Mouse (Mus musculus): Measurements from ENCODE around the gene Gm17949. TPM values are rescaled to one million over a fixed set of nuclear protein-coding genes. Genes with fewer than 3 reads are reported as not detected.
"Not testable (repeated sequence)": the region's sequence is repeated elsewhere in the genome, so short reads cannot be mapped to it uniquely, and the experiment has no call there.

The Gm17949 gene
- polyA plus RNA-seq, 1 experiment from 2014 or later: 0.20 TPM

GRCm38 (mm10) chr17:57020960-57021359, 9.7 kb downstream of the Gm17949 start:
- 0 out of 2 replicates have a peak overlapping the region, but pooled peaks have one; percentile 30 for H3K9ac ChIP-seq
- H3K4me1 ChIP-seq (replicated peaks): peaks cover 74% of the 10 kb centered on the region
- no peaks in the 10 kb centered on the region for H3K9me3 ChIP-seq (replicated peaks)
- 41% methylated on average over 5 of the region's 5 CpGs for WGBS (ENCODE audit: insufficient replicate concordance)
- H3K4me2 ChIP-seq: no peak overlapping the region
- DNase-seq: no peak
- H3K27me3 ChIP-seq: no peaks in the 10 kb centered on the region
- H3K4me3 ChIP-seq (replicated peaks): no peak overlapping the region
- H3K27ac ChIP-seq: peak overlapping the region; percentile 89
- peaks cover 66% of the 10 kb centered on the region for H3K36me3 ChIP-seq
- peak; percentile 48; the same call in 1 of the 2 replicates for ATAC-seq (ENCODE audit: low read depth)

- WGBS (ENCODE audit: insufficient replicate concordance): 60% methylated on average over 4 of the region's 4 CpGs
- Histone ChIP-seq H3K27ac (peak overlapping the region; percentile 41), H3K4me1 (replicated peaks) (peaks cover 75% of the 10 kb centered on the region), H3K9me3 (replicated peaks) (no peaks in the 10 kb centered on the region), H3K4me3 (replicated peaks) (no peak overlapping the region), H3K36me3 (peaks cover 68% of the 10 kb centered on the region), H3K9ac (0 out of 2 replicates have a peak overlapping the region, but pooled peaks have one; percentile 36), H3K4me2 (peak overlapping the region; percentile 21; the same call in 1 of the 2 replicates), H3K27me3 (no peaks in the 10 kb centered on the region)
- ATAC-seq (ENCODE audit: low read depth) (no peak), DNase-seq (peak; percentile 40)
Measured at GRCm38 (mm10) chr17:57027471-57027870, 16.2 kb downstream of the Gm17949 start.

GRCm38 (mm10) chr17:57029691-57030090, 18.4 kb downstream of the Gm17949 start:
- ATAC-seq (ENCODE audit: low read depth) (no peak), DNase-seq (peak; percentile 69)
- Histone ChIP-seq H3K4me3 (replicated peaks) (peak overlapping the region; percentile 99), H3K36me3 (peaks cover 46% of the 10 kb centered on the region), H3K9me3 (replicated peaks) (no peaks in the 10 kb centered on the region), H3K4me2 (peak overlapping the region; percentile 97), H3K27me3 (no peaks in the 10 kb centered on the region), H3K27ac (peak overlapping the region; percentile 95), H3K4me1 (replicated peaks) (peaks cover 63% of the 10 kb centered on the region), H3K9ac (peak overlapping the region; percentile 99)
- WGBS (ENCODE audit: insufficient replicate concordance): 20% methylated on average over 8 of the region's 8 CpGs

GRCm38 (mm10) chr17:57030931-57031660, 19.8 kb downstream of the Gm17949 start, which contains the start of gene Khsrp:
TSS of gene Khsrp (minus strand) at chr17:57031522.
- H3K27me3 ChIP-seq: peaks cover 4% of the 10 kb centered on the region; the same call in 1 of the 2 replicates
- DNase-seq: peak; percentile 26
- H3K9ac ChIP-seq: peak within 1 kb of the TSS; percentile 99
- peaks cover 54% of the 10 kb centered on the region for H3K4me1 ChIP-seq (replicated peaks)
- WGBS (ENCODE audit: insufficient replicate concordance): under 1% methylated on average over 78 of the region's 99 CpGs
- peak within 1 kb of the TSS; percentile 99 for H3K4me3 ChIP-seq (replicated peaks)
- H3K4me2 ChIP-seq: peak within 1 kb of the TSS; percentile 97
- peak within 1 kb of the TSS; percentile 95 for H3K27ac ChIP-seq
- ATAC-seq (ENCODE audit: low read depth): no peak
- no peaks in the 10 kb centered on the region for H3K9me3 ChIP-seq (replicated peaks)
- peaks cover 32% of the 10 kb centered on the region for H3K36me3 ChIP-seq

GRCm38 (mm10) chr17:57031661-57032420, 20.6 kb downstream of the Gm17949 start:
- peak overlapping the region; percentile 99 for H3K4me3 ChIP-seq (replicated peaks)
- peak overlapping the region; percentile 82 for H3K9ac ChIP-seq
- ATAC-seq (ENCODE audit: low read depth): peak; percentile 93
- peak overlapping the region; percentile 89 for H3K27ac ChIP-seq
- peaks cover 24% of the 10 kb centered on the region for H3K36me3 ChIP-seq
- H3K4me1 ChIP-seq (replicated peaks): peaks cover 46% of the 10 kb centered on the region
- peak; percentile 100 for DNase-seq
- H3K27me3 ChIP-seq: peaks cover 4% of the 10 kb centered on the region; the same call in 1 of the 2 replicates
- H3K4me2 ChIP-seq: peak overlapping the region; percentile 94
- under 1% methylated on average over 38 of the region's 38 CpGs for WGBS (ENCODE audit: insufficient replicate concordance)
- H3K9me3 ChIP-seq (replicated peaks): no peaks in the 10 kb centered on the region

GRCm38 (mm10) chr17:57032854-57033253, 21.6 kb downstream of the Gm17949 start:
- H3K4me3 ChIP-seq (replicated peaks): peak overlapping the region; percentile 65
- H3K9me3 ChIP-seq (replicated peaks): no peaks in the 10 kb centered on the region
- no peak for ATAC-seq (ENCODE audit: low read depth)
- peak overlapping the region; percentile 89; the same call in 1 of the 2 replicates for H3K27ac ChIP-seq
- H3K4me2 ChIP-seq: peak overlapping the region; percentile 94
- 70% methylated on average over 4 of the region's 4 CpGs for WGBS (ENCODE audit: insufficient replicate concordance)
- DNase-seq: no peak
- H3K27me3 ChIP-seq: peaks cover 4% of the 10 kb centered on the region; the same call in 1 of the 2 replicates
- peaks cover 36% of the 10 kb centered on the region for H3K4me1 ChIP-seq (replicated peaks)
- H3K36me3 ChIP-seq: peaks cover 14% of the 10 kb centered on the region
- H3K9ac ChIP-seq: peak overlapping the region; percentile 82

GRCm38 (mm10) chr17:57038978-57039377, 27.7 kb downstream of the Gm17949 start:
- no peak overlapping the region for H3K9ac ChIP-seq
- no peak overlapping the region for H3K27ac ChIP-seq
- no peak for ATAC-seq (ENCODE audit: low read depth)
- WGBS (ENCODE audit: insufficient replicate concordance): 24% methylated on average over 8 of the region's 8 CpGs
- H3K36me3 ChIP-seq: no peaks in the 10 kb centered on the region
- H3K9me3 ChIP-seq (replicated peaks): no peaks in the 10 kb centered on the region
- no peak overlapping the region for H3K4me3 ChIP-seq (replicated peaks)
- peaks cover 23% of the 10 kb centered on the region for H3K27me3 ChIP-seq
- H3K4me2 ChIP-seq: no peak overlapping the region
- 0 out of 2 replicates have a peak, but pooled peaks cover 4% of the 10 kb centered on the region for H3K4me1 ChIP-seq (replicated peaks)
- DNase-seq: no peak

- H3K4me3 ChIP-seq (replicated peaks): no peak within 1 kb of the TSS
- no peaks in the 10 kb centered on the region for H3K9me3 ChIP-seq (replicated peaks)
- ATAC-seq (ENCODE audit: low read depth) (no peak), DNase-seq (no peak)
- H3K4me2 ChIP-seq: no peak within 1 kb of the TSS
- no peaks in the 10 kb centered on the region for H3K36me3 ChIP-seq
- peaks cover 20% of the 10 kb centered on the region for H3K27me3 ChIP-seq
- 56% methylated on average over 8 of the region's 8 CpGs for WGBS (ENCODE audit: insufficient replicate concordance)
- no peak within 1 kb of the TSS for H3K9ac ChIP-seq
- 0 out of 2 replicates have a peak, but pooled peaks cover 4% of the 10 kb centered on the region for H3K4me1 ChIP-seq (replicated peaks)
- no peak within 1 kb of the TSS for H3K27ac ChIP-seq
Measured at GRCm38 (mm10) chr17:57041554-57041953, 30.3 kb downstream of the Gm17949 start, which contains the start of gene Slc25a41. TSS of gene Slc25a41 (minus strand) at chr17:57041654.

GRCm38 (mm10) chr17:57047406-57047805, 36.1 kb downstream of the Gm17949 start:
- Histone ChIP-seq H3K4me3 (replicated peaks) (no peak overlapping the region), H3K27me3 (no peaks in the 10 kb centered on the region), H3K4me2 (no peak overlapping the region), H3K27ac (no peak overlapping the region), H3K9me3 (replicated peaks) (no peaks in the 10 kb centered on the region), H3K9ac (no peak overlapping the region), H3K4me1 (replicated peaks) (no peaks in the 10 kb centered on the region), H3K36me3 (peaks cover 4% of the 10 kb centered on the region; the same call in 1 of the 2 replicates)
- ATAC-seq (ENCODE audit: low read depth) (peak; percentile 56), DNase-seq (no peak)
- WGBS (ENCODE audit: insufficient replicate concordance): 43% methylated on average over 5 of the region's 5 CpGs

- Histone ChIP-seq H3K4me2 (no peak overlapping the region), H3K27ac (no peak overlapping the region), H3K27me3 (no peaks in the 10 kb centered on the region), H3K4me3 (replicated peaks) (no peak overlapping the region), H3K9ac (no peak overlapping the region), H3K36me3 (peaks cover 10% of the 10 kb centered on the region; the same call in 1 of the 2 replicates), H3K9me3 (replicated peaks) (no peaks in the 10 kb centered on the region), H3K4me1 (replicated peaks) (no peaks in the 10 kb centered on the region)
- no peak for DNase-seq
- 68% methylated on average over 3 of the region's 3 CpGs for WGBS (ENCODE audit: insufficient replicate concordance)
- no peak for ATAC-seq (ENCODE audit: low read depth)
Measured at GRCm38 (mm10) chr17:57048816-57049215, 37.5 kb downstream of the Gm17949 start.

- H3K36me3 ChIP-seq: peaks cover 15% of the 10 kb centered on the region; the same call in 1 of the 2 replicates
- not testable (repeated sequence) for H3K27ac ChIP-seq, DNase-seq
Measured at GRCm38 (mm10) chr17:57051679-57052078, 40.4 kb downstream of the Gm17949 start.

More at GRCm38 (mm10) chr17:57051679-57052078, 40.4 kb downstream of the Gm17949 start:
- not testable (repeated sequence) for H3K4me2 ChIP-seq; H3K9ac ChIP-seq; H3K27me3 ChIP-seq; H3K9me3 ChIP-seq (replicated peaks); ATAC-seq (ENCODE audit: low read depth); H3K4me3 ChIP-seq (replicated peaks); H3K4me1 ChIP-seq (replicated peaks)
- WGBS (ENCODE audit: insufficient replicate concordance): 48% methylated on average over 4 of the region's 4 CpGs

All from liver, embryonic 13.5 days (tissue).